Mouse (Mus musculus) thymus, postnatal 0 days (tissue): ENCODE measurements around the gene Olfr960. TPM values are rescaled to one million over a fixed set of nuclear protein-coding genes. Genes with fewer than 3 reads are reported as not detected.

Experiments
- polyA plus RNA-seq: library from polyadenylated mRNA; unstranded; fragments of >200 nt; fragmentation: Nextera tagmentation; extraction: Ambion mirVana; gene quantifications from 2 replicates; pipeline ENCODE4 v1.2.1, GENCODE M21; 2015

Gene Olfr960
- polyA plus RNA-seq, 1 experiment from 2014 or later = not detected

Other genes with a start within 250 kb of the Olfr960 start
- gene Olfr951, start 234.0 kb upstream of the Olfr960 start, polyA plus RNA-seq = not detected in 2 replicates
- gene Olfr952, start 194.2 kb upstream of the Olfr960 start, polyA plus RNA-seq = not detected in 2 replicates
- gene Olfr954, start 164.7 kb upstream of the Olfr960 start, polyA plus RNA-seq = not detected in 2 replicates
- not detected in 2 replicates for gene Olfr955, start 149.4 kb upstream of the Olfr960 start, polyA plus RNA-seq
- not detected in 2 replicates for gene Olfr44, start 127.4 kb upstream of the Olfr960 start, polyA plus RNA-seq
- gene Olfr957, start 105.6 kb upstream of the Olfr960 start, polyA plus RNA-seq = not detected in 2 replicates
- not detected in 2 replicates for gene Olfr958, start 67.3 kb upstream of the Olfr960 start, polyA plus RNA-seq
- gene Olfr959, start 45.8 kb upstream of the Olfr960 start, polyA plus RNA-seq = not detected in 2 replicates
- gene AW551984, start 17.0 kb upstream of the Olfr960 start, polyA plus RNA-seq = 0.98 and 1.3 TPM in 2 replicates
- not detected in 2 replicates for gene Olfr148, start 10.7 kb upstream of the Olfr960 start, polyA plus RNA-seq
- gene Olfr961, start 23.7 kb downstream of the Olfr960 start, polyA plus RNA-seq = not detected in 2 replicates
- not detected in 2 replicates for gene Olfr963, start 45.8 kb downstream of the Olfr960 start, polyA plus RNA-seq
- gene Olfr149, start 85.7 kb downstream of the Olfr960 start, polyA plus RNA-seq = not detected in 2 replicates
- not detected in 2 replicates for gene Olfr965, start 90.0 kb downstream of the Olfr960 start, polyA plus RNA-seq
- gene Olfr150, start 109.6 kb downstream of the Olfr960 start, polyA plus RNA-seq = not detected in 2 replicates
- not detected in 2 replicates for gene Olfr967, start 124.9 kb downstream of the Olfr960 start, polyA plus RNA-seq
- not detected in 2 replicates for gene Olfr968, start 161.9 kb downstream of the Olfr960 start, polyA plus RNA-seq
- gene Olfr969, start 169.6 kb downstream of the Olfr960 start, polyA plus RNA-seq = not detected in 2 replicates
- not detected in 2 replicates for gene Olfr970, start 187.5 kb downstream of the Olfr960 start, polyA plus RNA-seq
- gene Olfr971, start 215.5 kb downstream of the Olfr960 start, polyA plus RNA-seq = not detected in 2 replicates
- gene Olfr972, start 245.0 kb downstream of the Olfr960 start, polyA plus RNA-seq = not detected in 2 replicates